Mouse (Mus musculus): ENCODE measurements around the gene Dync1i1. TPM values are rescaled to one million over a fixed set of nuclear protein-coding genes. Genes with fewer than 3 reads are reported as not detected.
A peak's percentile ranks its signal among the peaks of the same experiment; 100 is the strongest.
"Not testable (repeated sequence)": the region's sequence is repeated elsewhere in the genome, so short reads cannot be mapped to it uniquely, and the experiment has no call there.

Dync1i1 gene
- not detected in 2 replicates for total RNA-seq (2014; fragmentation: Nextera tagmentation)
- not detected in 2 replicates for total RNA-seq (2017)

- 0 out of 2 replicates have a peak, but pooled peaks have one; percentile 30 for ATAC-seq (replicated peaks; ENCODE audit: low FRiP score, low TSS enrichment, poor library complexity, severe bottlenecking)
Observed at GRCm38 (mm10) chr6:5725611-5726236, at the start of gene Dync1i1. Gene Dync1i1 (plus strand): TSS chr6:5725639.

- no peak for ATAC-seq (replicated peaks; ENCODE audit: low FRiP score, low TSS enrichment, poor library complexity, severe bottlenecking)
Observed at GRCm38 (mm10) chr6:5679738-5680137, 45.7 kb upstream of the Dync1i1 start.

GRCm38 (mm10) chr6:5701826-5702225 lies 23.6 kb upstream of the Dync1i1 start:
- no peak for ATAC-seq (replicated peaks; ENCODE audit: low FRiP score, low TSS enrichment, poor library complexity, severe bottlenecking)

- not testable (repeated sequence) for ATAC-seq (replicated peaks; ENCODE audit: low FRiP score, low TSS enrichment, poor library complexity, severe bottlenecking)
Observed at GRCm38 (mm10) chr6:5707894-5708293, 17.5 kb upstream of the Dync1i1 start.

GRCm38 (mm10) chr6:5710063-5710605 lies 15.3 kb upstream of the Dync1i1 start:
- ATAC-seq (replicated peaks; ENCODE audit: low FRiP score, low TSS enrichment, poor library complexity, severe bottlenecking), result no peak

- ATAC-seq (replicated peaks; ENCODE audit: low FRiP score, low TSS enrichment, poor library complexity, severe bottlenecking), result no peak
Observed at GRCm38 (mm10) chr6:5712620-5713019, 12.8 kb upstream of the Dync1i1 start.

- no peak for ATAC-seq (replicated peaks; ENCODE audit: low FRiP score, low TSS enrichment, poor library complexity, severe bottlenecking)
Observed at GRCm38 (mm10) chr6:5715101-5715618, 10.3 kb upstream of the Dync1i1 start.

- no peak for ATAC-seq (replicated peaks; ENCODE audit: low FRiP score, low TSS enrichment, poor library complexity, severe bottlenecking)
Observed at GRCm38 (mm10) chr6:5718955-5719354, 6.5 kb upstream of the Dync1i1 start.

GRCm38 (mm10) chr6:5720716-5721115 lies 4.7 kb upstream of the Dync1i1 start:
- not testable (repeated sequence) for ATAC-seq (replicated peaks; ENCODE audit: low FRiP score, low TSS enrichment, poor library complexity, severe bottlenecking)

GRCm38 (mm10) chr6:5723986-5724385 lies 1.5 kb upstream of the Dync1i1 start:
- ATAC-seq (replicated peaks; ENCODE audit: low FRiP score, low TSS enrichment, poor library complexity, severe bottlenecking), result no peak

- ATAC-seq (replicated peaks; ENCODE audit: low FRiP score, low TSS enrichment, poor library complexity, severe bottlenecking), result no peak
Observed at GRCm38 (mm10) chr6:5726237-5726670, 815 bp downstream of the Dync1i1 start.

- ATAC-seq (replicated peaks; ENCODE audit: low FRiP score, low TSS enrichment, poor library complexity, severe bottlenecking), result no peak
Observed at GRCm38 (mm10) chr6:5733217-5733616, 7.8 kb downstream of the Dync1i1 start.

- ATAC-seq (replicated peaks; ENCODE audit: low FRiP score, low TSS enrichment, poor library complexity, severe bottlenecking), result no peak
Observed at GRCm38 (mm10) chr6:5734398-5734797, 9.0 kb downstream of the Dync1i1 start.

GRCm38 (mm10) chr6:5734862-5735261 lies 9.4 kb downstream of the Dync1i1 start:
- ATAC-seq (replicated peaks; ENCODE audit: low FRiP score, low TSS enrichment, poor library complexity, severe bottlenecking), result no peak

GRCm38 (mm10) chr6:5739711-5740110 lies 14.3 kb downstream of the Dync1i1 start:
- ATAC-seq (replicated peaks; ENCODE audit: low FRiP score, low TSS enrichment, poor library complexity, severe bottlenecking), result no peak

GRCm38 (mm10) chr6:5741395-5742032 lies 16.1 kb downstream of the Dync1i1 start:
- ATAC-seq (replicated peaks; ENCODE audit: low FRiP score, low TSS enrichment, poor library complexity, severe bottlenecking), result no peak

- no peak for ATAC-seq (replicated peaks; ENCODE audit: low FRiP score, low TSS enrichment, poor library complexity, severe bottlenecking)
Observed at GRCm38 (mm10) chr6:5750079-5750711, 24.8 kb downstream of the Dync1i1 start.

- ATAC-seq (replicated peaks; ENCODE audit: low FRiP score, low TSS enrichment, poor library complexity, severe bottlenecking), result no peak
Observed at GRCm38 (mm10) chr6:5752128-5752527, 26.7 kb downstream of the Dync1i1 start.

- ATAC-seq (replicated peaks; ENCODE audit: low FRiP score, low TSS enrichment, poor library complexity, severe bottlenecking), result no peak
Observed at GRCm38 (mm10) chr6:5752617-5753016, 27.2 kb downstream of the Dync1i1 start.

GRCm38 (mm10) chr6:5756509-5757130 lies 31.2 kb downstream of the Dync1i1 start:
- ATAC-seq (replicated peaks; ENCODE audit: low FRiP score, low TSS enrichment, poor library complexity, severe bottlenecking), result no peak
